Mouse (Mus musculus) midbrain, embryonic 10.5 days (tissue): Measurements from ENCODE around the gene Sdhd. TPM values are rescaled to one million over a fixed set of nuclear protein-coding genes. Genes with fewer than 3 reads are reported as not detected.

ENCODE experiments used
- DNase-seq: peaks from one replicate; pipeline ENCODE4 v3.0.0-alpha.2; 2017; ENCODE audit warnings: low spot score
- H3K27ac ChIP-seq: fragments of 300-500 bp; sonication (generic); replicated peaks from 2 replicates; pipeline ENCODE4 v1.5.1; 2016; ENCODE audit warnings: mild to moderate bottlenecking
- H3K27me3 ChIP-seq: fragments of 300-500 bp; sonication (generic); 2 replicates; pipeline ENCODE4 v1.6.1; 2016; ENCODE audit warnings: low read depth, mild to moderate bottlenecking; ENCODE audit not compliant: poor library complexity, severe bottlenecking
- H3K36me3 ChIP-seq: fragments of 300-500 bp; sonication (generic); 2 replicates; pipeline ENCODE4 v1.6.1; 2016; ENCODE audit warnings: mild to moderate bottlenecking, moderate library complexity
- H3K4me1 ChIP-seq: fragments of 300-500 bp; sonication (generic); 2 replicates; pipeline ENCODE4 v1.6.1; 2016
- H3K4me3 ChIP-seq: fragments of 300-500 bp; sonication (generic); 2 replicates; pipeline ENCODE4 v1.5.1; 2016; ENCODE audit warnings: mild to moderate bottlenecking, moderate library complexity
- H3K9me3 ChIP-seq: fragments of 300-500 bp; sonication (generic); replicated peaks from 2 replicates; pipeline ENCODE4 v1.6.1; 2016; ENCODE audit warnings: mild to moderate bottlenecking
- WGBS: fragments of 180-500 bp; shearing (Covaris S2); methylation state at CpG from one replicate; pipeline ENCODE4 v1.1.7; 2016; 5-methylcytosine and 5-hydroxymethylcytosine counted together
- polyA plus RNA-seq: library from polyadenylated mRNA; unstranded; fragments of >200 nt; fragmentation: Nextera tagmentation; extraction: Ambion mirVana; gene quantifications from 2 replicates; pipeline ENCODE4 v1.2.1, GENCODE M21; 2016

The Sdhd gene
- polyA plus RNA-seq, 1 experiment from 2014 or later: 339 TPM

DNA sequence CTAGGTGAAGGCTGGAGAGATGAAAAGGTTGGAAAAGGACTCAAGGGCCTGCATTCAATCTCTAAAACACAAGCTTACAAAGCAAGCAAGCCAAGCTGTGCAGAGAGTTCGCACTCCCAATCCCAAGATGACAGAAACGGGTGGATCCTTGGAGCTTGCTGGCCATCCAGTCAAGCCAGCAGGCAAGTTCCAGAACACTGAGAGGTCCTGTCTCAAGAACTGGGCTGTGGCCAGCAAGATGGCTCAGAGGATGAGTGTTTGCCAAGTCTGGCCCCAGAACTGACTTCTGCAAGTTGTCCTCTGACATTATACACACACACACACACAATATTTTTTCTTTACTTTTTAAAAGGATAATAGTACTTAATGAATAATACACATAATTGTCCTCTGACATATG is 35.7 kb downstream of the Sdhd start:
- no peak for DNase-seq
- Histone ChIP-seq H3K27me3 (no peaks in the 10 kb centered on the region), H3K9me3 (no peaks in the 10 kb centered on the region), H3K4me1 (no peaks in the 10 kb centered on the region), H3K27ac (no peak overlapping the region), H3K36me3 (no peaks in the 10 kb centered on the region), H3K4me3 (no peak overlapping the region)
- 86% methylated on average over 2 of the region's 2 CpGs for WGBS

DNA sequence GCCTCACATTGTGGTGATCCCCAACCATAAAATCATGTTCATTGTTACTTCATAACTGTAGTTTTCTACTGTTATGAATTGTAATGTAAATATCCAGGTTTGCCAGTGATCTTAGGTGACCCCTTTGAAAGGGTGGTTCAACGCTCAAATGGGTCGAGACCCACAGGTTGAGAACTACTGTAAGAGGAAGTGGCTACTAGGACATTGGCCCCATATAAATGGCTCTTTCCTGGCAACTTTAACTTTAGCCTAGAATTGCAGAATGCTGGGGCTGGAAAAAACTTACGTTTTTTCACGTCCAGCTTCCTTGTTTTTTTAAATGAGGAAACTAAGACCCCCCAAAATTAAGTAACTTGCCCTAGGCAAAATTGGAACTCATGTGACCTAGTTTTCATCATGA is 36.2 kb downstream of the Sdhd start:
- H3K9me3 ChIP-seq: no peaks in the 10 kb centered on the region
- no peaks in the 10 kb centered on the region for H3K27me3 ChIP-seq
- no peak overlapping the region for H3K27ac ChIP-seq
- WGBS: 92% methylated on average over 4 of the region's 4 CpGs
- no peak for DNase-seq
- H3K4me3 ChIP-seq: no peak overlapping the region
- no peaks in the 10 kb centered on the region for H3K36me3 ChIP-seq
- H3K4me1 ChIP-seq: no peaks in the 10 kb centered on the region

DNA sequence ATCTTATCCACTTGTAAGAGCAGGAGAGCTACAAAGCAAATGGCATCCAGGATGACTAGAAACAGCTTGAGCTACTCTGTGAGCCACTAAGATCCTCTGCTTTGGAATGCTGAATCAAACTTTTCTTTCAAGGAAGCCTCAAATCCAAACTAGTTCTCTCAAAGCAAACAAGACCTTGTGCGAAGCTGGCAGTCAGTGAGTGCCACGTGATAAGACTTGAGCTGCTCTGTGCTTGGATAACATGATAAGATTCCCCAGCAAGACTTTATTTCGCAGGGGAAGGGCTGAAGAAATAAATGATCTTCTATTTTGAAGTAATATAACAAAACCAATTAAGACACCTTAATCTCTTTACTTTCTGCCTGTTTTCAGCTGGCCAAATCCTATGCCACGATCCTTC is 37.7 kb downstream of the Sdhd start:
- Histone ChIP-seq H3K4me3 (no peak overlapping the region), H3K36me3 (0 out of 2 replicates have a peak, but pooled peaks cover 3% of the 10 kb centered on the region), H3K27ac (no peak overlapping the region), H3K9me3 (0 out of 2 replicates have a peak, but pooled peaks cover 6% of the 10 kb centered on the region), H3K4me1 (no peaks in the 10 kb centered on the region), H3K27me3 (no peaks in the 10 kb centered on the region)
- 80% methylated on average over 4 of the region's 4 CpGs for WGBS
- DNase-seq: no peak

DNA sequence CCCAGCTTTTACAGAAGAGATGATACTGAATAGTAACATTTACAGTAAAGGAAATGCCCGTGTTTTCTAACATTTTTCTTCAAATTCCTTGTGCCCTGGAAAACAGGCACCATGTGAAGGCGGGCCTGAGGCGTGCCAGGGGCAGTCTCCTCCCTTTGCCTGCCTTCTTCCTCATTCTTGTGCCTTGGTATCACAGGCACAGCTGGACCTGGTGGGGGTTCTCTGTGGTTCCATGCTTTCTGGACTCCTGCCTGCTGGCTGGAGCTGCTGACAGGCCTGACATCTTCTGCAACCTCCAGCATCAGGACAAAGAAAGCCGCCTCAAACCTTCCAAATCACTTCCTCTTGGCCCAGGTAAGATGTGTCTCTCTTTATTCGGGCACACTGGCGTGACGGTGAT is 38.4 kb downstream of the Sdhd start:
- Histone ChIP-seq H3K4me3 (no peak overlapping the region), H3K27ac (no peak overlapping the region), H3K27me3 (no peaks in the 10 kb centered on the region), H3K4me1 (no peaks in the 10 kb centered on the region), H3K36me3 (0 out of 2 replicates have a peak, but pooled peaks cover 4% of the 10 kb centered on the region), H3K9me3 (0 out of 2 replicates have a peak, but pooled peaks cover 8% of the 10 kb centered on the region)
- 82% methylated on average over 7 of the region's 7 CpGs for WGBS
- DNase-seq: no peak

DNA sequence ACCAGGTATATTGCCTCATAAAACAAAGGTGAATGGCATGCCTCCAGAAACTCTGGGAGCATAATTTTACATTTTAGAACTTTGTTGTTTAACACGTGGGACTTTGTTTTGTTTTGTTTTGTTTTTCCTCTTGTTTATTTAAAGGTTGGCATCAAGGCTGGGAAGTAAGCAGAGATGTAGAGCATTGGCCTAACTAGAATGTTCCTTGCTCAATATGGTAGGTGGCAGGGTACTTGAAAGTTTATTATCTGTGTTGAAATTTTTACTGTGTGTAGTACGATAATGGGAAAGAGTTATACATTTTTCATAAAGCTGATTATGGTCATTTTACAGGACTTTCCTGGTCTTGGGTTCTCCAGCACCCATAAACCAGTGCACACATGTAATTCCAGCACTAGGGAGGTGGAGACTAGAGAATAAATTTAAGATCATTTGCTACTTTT is 41.7 kb downstream of the Sdhd start:
- H3K27ac ChIP-seq: no peak overlapping the region
- no peaks in the 10 kb centered on the region for H3K4me1 ChIP-seq
- 90% methylated on average over 2 of the region's 2 CpGs for WGBS
- no peaks in the 10 kb centered on the region for H3K27me3 ChIP-seq
- no peak for DNase-seq
- H3K9me3 ChIP-seq: 0 out of 2 replicates have a peak, but pooled peaks cover 8% of the 10 kb centered on the region
- no peak overlapping the region for H3K4me3 ChIP-seq
- 0 out of 2 replicates have a peak, but pooled peaks cover 4% of the 10 kb centered on the region for H3K36me3 ChIP-seq

DNA sequence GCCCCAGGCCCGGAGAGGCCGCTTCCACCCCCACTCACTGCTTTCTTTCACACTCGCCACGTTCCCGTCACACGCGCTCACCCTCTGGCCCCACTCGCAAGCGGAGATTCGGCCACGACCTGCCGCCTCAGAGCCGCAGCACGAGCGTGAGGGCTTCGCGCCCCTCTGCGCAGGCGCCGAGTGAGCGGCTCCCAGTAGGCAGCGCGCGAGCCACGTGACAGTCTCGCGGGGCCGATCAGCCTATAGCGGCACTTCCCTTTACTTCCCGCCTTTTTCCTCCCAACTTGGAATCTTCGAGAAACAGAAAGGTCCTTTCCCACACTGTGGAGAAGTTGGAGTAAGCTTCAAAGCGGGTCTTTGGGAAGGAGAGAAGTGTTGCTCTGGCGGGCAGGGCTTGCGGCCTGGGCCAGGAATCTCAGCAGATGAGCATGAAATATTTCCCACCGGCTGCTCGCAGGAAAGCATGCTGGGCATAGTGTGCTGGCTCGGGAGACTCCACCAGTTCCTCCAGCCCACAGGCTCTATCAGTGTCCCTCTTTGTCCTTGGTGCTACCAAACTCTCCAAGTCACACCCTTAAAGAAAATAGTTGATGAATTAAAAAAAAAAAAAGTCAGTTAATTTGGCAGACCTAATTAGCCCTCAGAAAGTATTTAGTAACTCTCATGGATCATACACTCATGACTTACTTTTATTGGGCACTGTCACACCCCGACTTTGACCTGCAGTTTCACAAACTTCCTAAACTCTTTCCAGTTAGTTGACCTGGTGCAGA is 42.3 kb downstream of the Sdhd start, which contains the start of gene Tex12:
Tex12 (minus strand) TSS at position 181 of the 773 bp plus-strand sequence.
- 88% methylated on average over 38 of the region's 38 CpGs for WGBS
- H3K27ac ChIP-seq: no peak within 1 kb of the TSS

DNA sequence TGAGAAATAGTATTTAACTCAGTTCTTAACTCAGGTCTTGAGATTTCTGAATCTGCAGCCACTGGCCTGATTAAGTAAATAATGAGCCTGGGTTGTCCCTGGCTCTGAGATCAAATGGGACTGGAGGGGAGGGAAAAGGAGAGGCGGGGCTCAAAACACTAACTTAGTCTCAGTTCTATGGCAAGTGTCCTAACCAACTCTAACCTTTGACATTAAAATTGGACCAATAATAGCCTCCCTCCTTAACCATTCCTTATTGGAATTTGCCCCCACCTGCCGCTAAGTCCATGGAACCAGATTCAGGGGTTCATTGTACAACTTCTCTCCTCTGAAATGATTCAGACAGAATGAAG is 48.5 kb downstream of the Sdhd start, which contains the start of gene Bco2:
Bco2 (minus strand) TSS at position 88 of the 353 bp plus-strand sequence.
- 15% methylated on average over 2 of the region's 2 CpGs for WGBS
- H3K9me3 ChIP-seq: no peaks in the 10 kb centered on the region
- peaks cover 22% of the 10 kb centered on the region for H3K4me1 ChIP-seq
- peak within 1 kb of the TSS; percentile 89 for H3K27ac ChIP-seq
- no peaks in the 10 kb centered on the region for H3K27me3 ChIP-seq
- DNase-seq: no peak
- peak within 1 kb of the TSS; percentile 46 for H3K4me3 ChIP-seq
- H3K36me3 ChIP-seq: no peaks in the 10 kb centered on the region

More for the DNA sequence above, 42.3 kb downstream of the Sdhd start, which contains the start of gene Tex12:
- DNase-seq: no peak
- H3K9me3 ChIP-seq: 0 out of 2 replicates have a peak, but pooled peaks cover 8% of the 10 kb centered on the region
- 0 out of 2 replicates have a peak, but pooled peaks cover 4% of the 10 kb centered on the region for H3K36me3 ChIP-seq
- H3K4me1 ChIP-seq: no peaks in the 10 kb centered on the region
- no peaks in the 10 kb centered on the region for H3K27me3 ChIP-seq
- H3K4me3 ChIP-seq: no peak within 1 kb of the TSS

DNA sequence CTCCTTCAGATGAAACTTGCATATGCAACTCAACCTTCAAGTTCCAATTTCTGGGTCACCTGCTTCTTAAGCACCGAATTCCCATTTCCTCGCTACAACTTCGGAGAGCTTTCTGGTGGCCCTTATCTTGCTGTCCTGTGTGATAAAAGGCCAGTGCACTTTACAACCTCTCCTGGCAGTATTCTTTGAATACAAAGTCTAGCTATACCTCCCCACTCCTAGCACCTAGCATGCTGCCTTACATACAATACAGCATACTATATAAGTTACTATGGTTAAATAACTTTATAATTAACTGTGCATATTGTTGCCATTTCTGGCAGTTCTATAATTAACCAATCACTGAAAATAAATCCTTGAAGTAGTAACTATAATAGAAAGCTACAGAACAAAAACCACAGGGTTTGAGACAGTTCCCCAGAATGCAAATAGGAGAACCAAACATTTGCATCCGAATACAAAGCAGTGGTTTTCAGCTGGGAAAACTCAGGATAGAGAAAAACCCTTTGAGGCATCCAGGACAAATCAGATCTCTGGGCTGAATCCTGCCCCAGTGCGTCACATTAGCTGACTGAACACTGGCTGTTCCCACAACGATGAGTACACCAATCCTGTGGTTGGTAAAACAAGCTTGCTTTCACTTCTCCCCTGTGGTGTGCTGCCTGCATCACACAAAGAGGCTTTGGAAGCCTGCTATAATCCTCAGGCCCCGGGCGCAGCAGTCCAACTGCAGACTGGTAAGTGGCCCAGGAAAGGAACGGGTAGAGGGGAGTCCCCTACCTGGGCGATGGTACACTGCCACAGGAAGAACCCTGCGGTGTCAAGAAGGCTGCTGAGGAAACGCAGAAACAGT is 49.1 kb downstream of the Sdhd start, which contains the start of gene Il18:
Il18 (plus strand) TSS at position 587 of the 853 bp plus-strand sequence.
- Histone ChIP-seq H3K4me3 (peak within 1 kb of the TSS; percentile 46), H3K9me3 (no peaks in the 10 kb centered on the region), H3K36me3 (no peaks in the 10 kb centered on the region), H3K27ac (peak within 1 kb of the TSS; percentile 89), H3K4me1 (peaks cover 22% of the 10 kb centered on the region), H3K27me3 (no peaks in the 10 kb centered on the region)
- 24% methylated on average over 12 of the region's 12 CpGs for WGBS
- DNase-seq: peak; percentile 81

DNA sequence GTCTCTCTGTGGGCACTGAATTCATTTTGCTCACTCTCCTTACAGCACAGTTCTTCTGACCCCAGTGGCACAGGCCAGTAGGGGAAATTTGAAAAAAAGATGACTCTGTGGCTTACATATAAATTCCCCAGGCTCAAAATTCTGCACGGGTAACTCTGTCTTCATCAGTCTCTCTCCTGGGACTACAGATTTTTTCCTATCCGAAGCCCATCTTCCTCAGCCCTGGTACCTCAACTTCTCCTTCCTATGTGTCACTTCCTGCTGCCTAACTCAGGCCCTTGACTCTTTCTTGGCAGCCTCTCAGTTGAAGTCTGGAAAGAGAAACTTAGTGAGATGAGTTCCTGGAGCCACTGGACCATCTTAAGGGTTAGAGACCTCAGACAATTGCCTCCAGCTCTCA is 50.1 kb downstream of the Sdhd start:
- no peak for DNase-seq
- WGBS: 83% methylated on average over 2 of the region's 2 CpGs
- Histone ChIP-seq H3K36me3 (no peaks in the 10 kb centered on the region), H3K4me3 (no peak overlapping the region), H3K9me3 (no peaks in the 10 kb centered on the region), H3K27me3 (no peaks in the 10 kb centered on the region), H3K4me1 (peaks cover 22% of the 10 kb centered on the region), H3K27ac (peak overlapping the region; percentile 89)

DNA sequence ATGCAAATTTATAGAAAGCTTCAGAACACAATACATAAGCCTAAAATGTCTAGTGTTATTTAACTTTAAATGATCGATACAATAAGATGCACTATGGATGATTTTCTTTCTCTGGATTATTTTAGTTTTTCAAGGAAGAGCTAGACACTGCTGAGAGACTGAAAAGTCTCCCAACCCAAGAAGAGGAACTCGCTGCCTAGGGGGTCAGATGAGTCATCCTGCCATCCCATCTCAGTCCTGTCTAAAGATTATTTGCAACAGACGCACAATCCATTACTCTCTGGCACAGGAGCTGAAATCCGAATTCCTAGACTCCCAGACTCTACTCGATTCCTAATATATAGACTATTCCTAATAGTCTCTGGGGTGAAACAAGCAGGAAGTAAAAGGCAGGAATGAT is 51.4 kb downstream of the Sdhd start:
- Histone ChIP-seq H3K4me3 (no peak overlapping the region), H3K9me3 (no peaks in the 10 kb centered on the region), H3K4me1 (peaks cover 22% of the 10 kb centered on the region), H3K27me3 (no peaks in the 10 kb centered on the region), H3K36me3 (no peaks in the 10 kb centered on the region), H3K27ac (no peak overlapping the region)
- WGBS: 88% methylated on average over 5 of the region's 5 CpGs
- DNase-seq: no peak

DNA sequence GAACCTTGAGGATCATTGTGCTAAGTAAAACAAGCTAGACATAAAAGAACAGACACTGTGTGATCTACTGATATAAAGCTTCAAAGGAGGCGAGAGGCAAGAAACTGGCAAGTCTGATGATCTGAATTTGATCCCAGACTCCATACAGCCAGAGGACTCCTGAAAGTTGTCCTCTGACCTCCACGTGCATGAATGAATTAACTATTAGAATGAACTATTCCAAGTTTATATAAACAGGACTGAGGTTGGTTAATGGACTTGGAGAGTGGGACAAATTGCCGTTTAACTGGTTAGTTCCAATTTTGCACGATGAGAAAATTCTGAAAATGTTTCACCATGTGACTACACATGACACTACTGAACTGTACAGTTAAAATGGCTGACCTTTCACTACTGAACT is 54.7 kb downstream of the Sdhd start:
- H3K4me3 ChIP-seq: no peak overlapping the region
- no peaks in the 10 kb centered on the region for H3K27me3 ChIP-seq
- DNase-seq: no peak
- no peaks in the 10 kb centered on the region for H3K9me3 ChIP-seq
- H3K4me1 ChIP-seq: peaks cover 5% of the 10 kb centered on the region
- no peaks in the 10 kb centered on the region for H3K36me3 ChIP-seq
- 84% methylated on average over 4 of the region's 4 CpGs for WGBS
- H3K27ac ChIP-seq: no peak overlapping the region

DNA sequence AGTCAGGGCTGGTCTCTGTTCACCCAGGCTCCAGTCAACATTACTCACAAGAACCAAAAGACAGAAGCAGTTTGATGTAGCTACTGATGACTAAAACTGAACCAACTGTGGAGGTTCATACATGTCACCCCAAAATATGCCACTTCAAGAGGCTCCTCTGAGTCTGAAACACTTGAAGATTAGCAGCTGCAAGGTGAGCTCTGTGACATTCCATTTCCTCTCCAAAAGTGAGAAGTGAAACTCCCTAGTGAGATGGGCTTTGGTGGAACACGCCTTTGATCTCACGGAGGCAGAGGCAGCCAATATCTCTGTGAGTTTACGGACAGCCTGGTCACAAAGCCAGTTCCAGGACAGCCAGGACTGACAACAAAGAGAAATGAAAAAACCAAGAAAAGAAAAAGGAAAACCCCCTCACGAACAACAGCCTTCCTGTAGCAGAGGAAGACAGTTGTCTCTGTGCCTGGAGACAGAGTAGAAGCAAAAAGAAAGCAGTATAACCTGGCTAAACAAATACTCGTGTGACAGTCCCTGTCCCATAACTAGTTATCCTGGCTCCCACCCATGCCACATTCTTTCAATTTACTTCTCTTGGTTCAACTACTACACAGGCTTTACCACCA is 55.6 kb downstream of the Sdhd start:
- Histone ChIP-seq H3K27ac (no peak overlapping the region), H3K36me3 (no peaks in the 10 kb centered on the region), H3K4me1 (no peaks in the 10 kb centered on the region), H3K9me3 (no peaks in the 10 kb centered on the region), H3K4me3 (no peak overlapping the region), H3K27me3 (no peaks in the 10 kb centered on the region)
- WGBS: 59% methylated on average over 5 of the region's 5 CpGs
- no peak for DNase-seq
